Mouse (Mus musculus): ENCODE data around the gene Nrap.
"Not testable (repeated sequence)": the region's sequence is repeated elsewhere in the genome, so short reads cannot be mapped to it uniquely, and the experiment has no call there.

GRCm38 (mm10) chr19:56409884-56410283 is 20.0 kb upstream of the Nrap start:
- TF ChIP-seq CTCF (conservative IDR thresholded peaks at IDR 0.05; ENCODE audit: low read length); NANOG (IDR thresholded peaks at IDR 0.05; ENCODE audit: borderline replicate concordance, low read length); POU5F1 (IDR thresholded peaks at IDR 0.05; ENCODE audit: borderline replicate concordance, low read length): not testable (repeated sequence)

All from E14TG2a.4 (cell line).